Mouse (Mus musculus): ENCODE results near the gene Gmeb2. TPM values are rescaled to one million over a fixed set of nuclear protein-coding genes. Genes with fewer than 3 reads are reported as not detected.
A peak's percentile ranks its signal among the peaks of the same experiment; 100 is the strongest.
"Not testable (repeated sequence)": the region's sequence is repeated elsewhere in the genome, so short reads cannot be mapped to it uniquely, and the experiment has no call there.

Gene Gmeb2
- polyA plus RNA-seq (2015; fragmentation: Nextera tagmentation; extraction: Ambion mirVana): 7.4 and 9.5 TPM in 2 replicates

GRCm38 (mm10) chr2:181287958-181288350 is at the start of gene Gmeb2:
Gene Gmeb2, minus strand, starts transcription at chr2:181288035.
- H3K27me3 ChIP-seq; H3K9me3 ChIP-seq (replicated peaks); H3K36me3 ChIP-seq: not testable (repeated sequence)
- ATAC-seq (replicated peaks; ENCODE audit: insufficient number of reproducible peaks, insufficient read depth, low FRiP score, low read depth): peak; percentile 98
- peak within 1 kb of the TSS; percentile 83 for H3K4me3 ChIP-seq
- peak within 1 kb of the TSS; percentile 95 for H3K27ac ChIP-seq
- peak within 1 kb of the TSS; percentile 75 for H3K4me2 ChIP-seq
- peaks cover 16% of the 10 kb centered on the region for H3K4me1 ChIP-seq (replicated peaks)
- peak within 1 kb of the TSS; percentile 90 for H3K9ac ChIP-seq
- WGBS: under 1% methylated on average over 23 of the region's 38 CpGs

GRCm38 (mm10) chr2:181334023-181334422 is 46.2 kb upstream of the Gmeb2 start:
- no peak overlapping the region for H3K9ac ChIP-seq
- H3K4me1 ChIP-seq (replicated peaks): 0 out of 2 replicates have a peak, but pooled peaks cover 2% of the 10 kb centered on the region
- no peak overlapping the region for H3K27ac ChIP-seq
- 69% methylated on average over 3 of the region's 3 CpGs for WGBS
- H3K4me3 ChIP-seq: no peak overlapping the region
- H3K27me3 ChIP-seq: no peaks in the 10 kb centered on the region
- peaks cover 64% of the 10 kb centered on the region for H3K36me3 ChIP-seq
- H3K9me3 ChIP-seq (replicated peaks): no peaks in the 10 kb centered on the region
- H3K4me2 ChIP-seq: no peak overlapping the region
- ATAC-seq (replicated peaks; ENCODE audit: insufficient number of reproducible peaks, insufficient read depth, low FRiP score, low read depth): no peak

GRCm38 (mm10) chr2:181332542-181332941 is 44.7 kb upstream of the Gmeb2 start:
- Histone ChIP-seq H3K9me3 (replicated peaks) (no peaks in the 10 kb centered on the region), H3K36me3 (peaks cover 68% of the 10 kb centered on the region), H3K9ac (no peak overlapping the region), H3K27me3 (no peaks in the 10 kb centered on the region), H3K4me2 (no peak overlapping the region), H3K4me1 (replicated peaks) (0 out of 2 replicates have a peak, but pooled peaks cover 2% of the 10 kb centered on the region), H3K4me3 (no peak overlapping the region), H3K27ac (no peak overlapping the region)
- no peak for ATAC-seq (replicated peaks; ENCODE audit: insufficient number of reproducible peaks, insufficient read depth, low FRiP score, low read depth)

GRCm38 (mm10) chr2:181326098-181326497 is 38.3 kb upstream of the Gmeb2 start:
- Histone ChIP-seq H3K4me2 (no peak overlapping the region), H3K9ac (no peak overlapping the region), H3K36me3 (peaks cover 72% of the 10 kb centered on the region), H3K27ac (no peak overlapping the region), H3K27me3 (no peaks in the 10 kb centered on the region), H3K4me3 (no peak overlapping the region), H3K9me3 (replicated peaks) (no peaks in the 10 kb centered on the region), H3K4me1 (replicated peaks) (0 out of 2 replicates have a peak, but pooled peaks cover 2% of the 10 kb centered on the region)
- ATAC-seq (replicated peaks; ENCODE audit: insufficient number of reproducible peaks, insufficient read depth, low FRiP score, low read depth): no peak
- WGBS: 93% methylated on average over 2 of the region's 2 CpGs

GRCm38 (mm10) chr2:181322136-181322535 is 34.3 kb upstream of the Gmeb2 start:
- no peak for ATAC-seq (replicated peaks; ENCODE audit: insufficient number of reproducible peaks, insufficient read depth, low FRiP score, low read depth)
- Histone ChIP-seq H3K27ac (no peak overlapping the region), H3K4me2 (no peak overlapping the region), H3K36me3 (peaks cover 40% of the 10 kb centered on the region), H3K4me1 (replicated peaks) (peaks cover 12% of the 10 kb centered on the region), H3K4me3 (no peak overlapping the region), H3K27me3 (0 out of 2 replicates have a peak, but pooled peaks cover 2% of the 10 kb centered on the region), H3K9me3 (replicated peaks) (no peaks in the 10 kb centered on the region), H3K9ac (no peak overlapping the region)
- WGBS: 78% methylated on average over 5 of the region's 5 CpGs

- peak overlapping the region; percentile 80 for H3K27ac ChIP-seq
- H3K9me3 ChIP-seq (replicated peaks): no peaks in the 10 kb centered on the region
- H3K4me2 ChIP-seq: peak overlapping the region; percentile 75
- ATAC-seq (replicated peaks; ENCODE audit: insufficient number of reproducible peaks, insufficient read depth, low FRiP score, low read depth): no peak
- H3K4me1 ChIP-seq (replicated peaks): peaks cover 12% of the 10 kb centered on the region
- H3K36me3 ChIP-seq: peaks cover 24% of the 10 kb centered on the region
- peaks cover 16% of the 10 kb centered on the region for H3K27me3 ChIP-seq
- H3K4me3 ChIP-seq: peak overlapping the region; percentile 63
- peak overlapping the region; percentile 56 for H3K9ac ChIP-seq
- 17% methylated on average over 7 of the region's 7 CpGs for WGBS
Measured at GRCm38 (mm10) chr2:181320103-181320499, 32.3 kb upstream of the Gmeb2 start.

- ATAC-seq (replicated peaks; ENCODE audit: insufficient number of reproducible peaks, insufficient read depth, low FRiP score, low read depth): peak; percentile 87
Measured at GRCm38 (mm10) chr2:181319248-181320102, 31.6 kb upstream of the Gmeb2 start, which contains the start of gene Rtel1. Gene Rtel1, plus strand, starts transcription at chr2:181319739.

GRCm38 (mm10) chr2:181314080-181314810 is 26.4 kb upstream of the Gmeb2 start, which contains the start of gene Stmn3:
Gene Stmn3, minus strand, starts transcription at chr2:181314500.
- H3K9me3 ChIP-seq (replicated peaks): no peaks in the 10 kb centered on the region
- H3K9ac ChIP-seq: no peak within 1 kb of the TSS
- ATAC-seq (replicated peaks; ENCODE audit: insufficient number of reproducible peaks, insufficient read depth, low FRiP score, low read depth): peak; percentile 50
- peak within 1 kb of the TSS; percentile 43 for H3K4me2 ChIP-seq
- peak within 1 kb of the TSS; percentile 20 for H3K4me3 ChIP-seq
- H3K36me3 ChIP-seq: no peaks in the 10 kb centered on the region
- WGBS: 4% methylated on average over 23 of the region's 23 CpGs
- H3K27me3 ChIP-seq: peaks cover 60% of the 10 kb centered on the region
- no peak within 1 kb of the TSS for H3K27ac ChIP-seq
- peaks cover 9% of the 10 kb centered on the region for H3K4me1 ChIP-seq (replicated peaks)

More at GRCm38 (mm10) chr2:181319248-181320102, 31.6 kb upstream of the Gmeb2 start, which contains the start of gene Rtel1:
- Histone ChIP-seq H3K9ac (peak within 1 kb of the TSS; percentile 56), H3K4me2 (peak within 1 kb of the TSS; percentile 75), H3K36me3 (peaks cover 20% of the 10 kb centered on the region), H3K27ac (peak within 1 kb of the TSS; percentile 80), H3K4me3 (peak within 1 kb of the TSS; percentile 63), H3K27me3 (peaks cover 22% of the 10 kb centered on the region), H3K9me3 (replicated peaks) (no peaks in the 10 kb centered on the region), H3K4me1 (replicated peaks) (peaks cover 12% of the 10 kb centered on the region)
- WGBS: 5% methylated on average over 40 of the region's 40 CpGs

GRCm38 (mm10) chr2:181313344-181314079 is 25.7 kb upstream of the Gmeb2 start:
- ATAC-seq (replicated peaks; ENCODE audit: insufficient number of reproducible peaks, insufficient read depth, low FRiP score, low read depth): no peak
- peaks cover 67% of the 10 kb centered on the region for H3K27me3 ChIP-seq

GRCm38 (mm10) chr2:181313006-181313343 is 25.1 kb upstream of the Gmeb2 start:
- Histone ChIP-seq H3K36me3 (no peaks in the 10 kb centered on the region), H3K27me3 (peaks cover 72% of the 10 kb centered on the region), H3K4me2 (no peak overlapping the region), H3K9me3 (replicated peaks) (no peaks in the 10 kb centered on the region), H3K27ac (no peak overlapping the region), H3K9ac (no peak overlapping the region), H3K4me3 (no peak overlapping the region), H3K4me1 (replicated peaks) (peaks cover 6% of the 10 kb centered on the region)
- ATAC-seq (replicated peaks; ENCODE audit: insufficient number of reproducible peaks, insufficient read depth, low FRiP score, low read depth): no peak
- WGBS: 12% methylated on average over 5 of the region's 5 CpGs

More at GRCm38 (mm10) chr2:181313344-181314079, 25.7 kb upstream of the Gmeb2 start:
- Histone ChIP-seq H3K27ac (no peak overlapping the region), H3K9ac (no peak overlapping the region), H3K9me3 (replicated peaks) (no peaks in the 10 kb centered on the region), H3K4me3 (peak overlapping the region; percentile 20), H3K4me2 (peak overlapping the region; percentile 43), H3K4me1 (replicated peaks) (peaks cover 6% of the 10 kb centered on the region), H3K36me3 (no peaks in the 10 kb centered on the region)
- 3% methylated on average over 35 of the region's 35 CpGs for WGBS

- no peak for ATAC-seq (replicated peaks; ENCODE audit: insufficient number of reproducible peaks, insufficient read depth, low FRiP score, low read depth)
- Histone ChIP-seq H3K27ac (no peak overlapping the region), H3K27me3 (peaks cover 78% of the 10 kb centered on the region), H3K4me3 (no peak overlapping the region), H3K9ac (no peak overlapping the region), H3K9me3 (replicated peaks) (no peaks in the 10 kb centered on the region), H3K36me3 (no peaks in the 10 kb centered on the region), H3K4me1 (replicated peaks) (peaks cover 6% of the 10 kb centered on the region), H3K4me2 (no peak overlapping the region)
- 63% methylated on average over 3 of the region's 3 CpGs for WGBS
Measured at GRCm38 (mm10) chr2:181312435-181312834, 24.6 kb upstream of the Gmeb2 start.
